Mouse (Mus musculus) retina, adult 2 months (tissue): ENCODE results near the gene Syt15.

ENCODE experiments used
- DNase-seq: peaks from one replicate; pipeline ENCODE4 v3.0.0-alpha.2; 2012; ENCODE audit warnings: low read depth, low spot score

Gene Syt15

DNA sequence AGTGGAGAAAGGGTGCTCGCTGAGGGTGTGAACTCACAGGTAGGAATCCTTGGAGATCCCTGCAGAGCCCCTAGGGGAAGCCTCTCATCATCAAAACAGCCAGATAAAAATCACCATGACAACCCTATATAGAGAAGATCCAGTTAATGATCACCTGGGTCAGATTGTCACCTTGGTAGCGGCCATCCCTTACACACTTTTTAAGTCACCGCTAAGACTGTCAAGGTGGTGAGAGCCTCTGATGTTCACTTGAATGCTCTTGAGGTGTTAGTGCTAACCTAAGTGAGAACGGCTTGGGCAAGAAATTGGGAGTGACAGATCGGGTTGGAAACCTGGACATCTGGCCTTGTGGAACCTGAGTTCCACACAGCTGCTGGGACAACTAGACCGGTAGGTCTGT, at the start of gene Syt15:
Gene Syt15, plus strand, starts transcription at position 301 of the 400 bp plus-strand sequence.
- no peak for DNase-seq

DNA sequence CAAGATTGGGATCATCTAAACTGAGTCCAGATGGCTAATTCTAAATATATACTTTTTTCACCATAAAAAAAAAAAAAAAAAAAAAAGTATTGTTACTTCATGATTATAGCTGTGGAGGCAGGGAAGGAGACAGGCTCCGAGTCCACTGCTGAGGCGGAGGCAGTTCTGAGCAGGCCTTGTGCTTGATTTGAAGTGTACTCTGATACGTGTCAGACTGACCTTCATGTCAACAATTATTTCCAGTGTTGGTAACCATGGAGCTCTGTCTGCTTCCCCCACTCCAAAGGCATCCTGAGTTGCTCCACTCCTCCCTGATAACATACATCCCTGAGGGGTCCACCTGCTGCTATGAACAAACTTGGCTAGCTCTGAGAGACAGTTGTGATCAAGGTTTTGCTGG, 48.3 kb upstream of the Syt15 start:
- no peak for DNase-seq

DNA sequence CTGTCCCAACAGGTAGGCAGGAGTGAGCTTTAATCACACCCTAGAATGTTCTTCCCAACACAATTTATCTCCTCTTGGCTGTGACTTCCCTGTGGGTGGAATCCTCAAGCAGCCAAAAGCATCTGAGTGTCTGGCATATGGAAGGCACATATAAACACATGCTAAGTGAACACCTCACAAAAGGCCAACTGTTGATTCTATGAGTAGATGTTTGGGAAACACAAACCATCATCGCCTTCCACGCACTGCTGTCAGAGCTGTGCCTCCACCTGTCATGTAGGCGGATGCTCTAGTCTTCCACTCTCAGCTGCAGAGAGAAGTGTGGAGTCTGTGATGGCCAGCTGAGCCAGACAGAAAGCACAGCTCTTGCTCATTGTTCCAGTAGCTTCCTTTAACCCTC, 40.0 kb upstream of the Syt15 start:
- no peak for DNase-seq

- no peak for DNase-seq
Observed at GRCm38 (mm10) chr14:34183101-34183500, 36.3 kb upstream of the Syt15 start.

GRCm38 (mm10) chr14:34188629-34189028, 30.8 kb upstream of the Syt15 start:
- no peak for DNase-seq

DNA sequence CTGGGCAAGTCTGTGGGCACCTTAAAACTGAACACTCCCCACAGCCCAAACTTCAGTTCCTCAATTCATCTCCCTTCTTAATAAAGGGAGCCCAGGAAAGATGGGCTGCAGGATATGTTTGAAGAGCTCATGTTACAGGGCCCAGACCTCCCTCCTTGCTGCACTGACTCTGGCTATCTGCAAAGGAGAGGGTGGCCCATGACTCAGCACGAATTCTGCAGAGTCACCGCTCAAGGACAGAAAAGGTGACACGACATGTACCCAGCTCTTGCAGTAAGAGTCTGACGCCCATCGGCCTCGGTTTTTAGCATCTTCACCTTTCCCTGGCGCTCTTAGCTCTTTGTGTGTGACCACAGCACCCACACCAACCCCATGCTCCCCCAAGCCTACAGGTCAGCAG, 29.0 kb upstream of the Syt15 start:
- DNase-seq, result no peak

GRCm38 (mm10) chr14:34193879-34194278, 25.5 kb upstream of the Syt15 start:
- DNase-seq, result no peak

DNA sequence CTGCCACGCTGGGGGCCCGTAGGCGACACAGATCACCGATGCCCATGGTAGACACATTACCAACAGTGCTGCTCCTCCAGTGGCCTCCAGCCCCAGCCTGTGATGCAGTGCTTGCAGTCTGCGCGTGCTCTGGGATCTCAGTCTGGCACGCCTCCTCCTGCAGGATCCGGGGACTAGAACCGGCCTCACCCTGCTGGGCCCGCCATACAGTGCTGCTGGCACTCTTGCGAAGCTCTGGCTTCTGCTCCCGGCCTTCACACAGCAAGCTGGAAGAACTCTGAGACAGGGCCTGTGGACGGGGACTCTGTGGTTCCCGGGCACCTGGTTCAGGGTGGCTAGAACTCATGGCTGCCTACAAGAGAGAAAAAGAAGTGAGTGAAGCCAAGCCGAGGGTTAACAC, 23.9 kb upstream of the Syt15 start:
- DNase-seq, result no peak

GRCm38 (mm10) chr14:34196706-34197105, 22.7 kb upstream of the Syt15 start:
- DNase-seq, result no peak

- DNase-seq, result no peak
Observed at GRCm38 (mm10) chr14:34200738-34201230, 18.6 kb upstream of the Syt15 start.

GRCm38 (mm10) chr14:34201231-34202035, 18.0 kb upstream of the Syt15 start, which contains the start of gene Gprin2:
Gene Gprin2, minus strand, starts transcription at chr14:34201653.
- no peak for DNase-seq

DNA sequence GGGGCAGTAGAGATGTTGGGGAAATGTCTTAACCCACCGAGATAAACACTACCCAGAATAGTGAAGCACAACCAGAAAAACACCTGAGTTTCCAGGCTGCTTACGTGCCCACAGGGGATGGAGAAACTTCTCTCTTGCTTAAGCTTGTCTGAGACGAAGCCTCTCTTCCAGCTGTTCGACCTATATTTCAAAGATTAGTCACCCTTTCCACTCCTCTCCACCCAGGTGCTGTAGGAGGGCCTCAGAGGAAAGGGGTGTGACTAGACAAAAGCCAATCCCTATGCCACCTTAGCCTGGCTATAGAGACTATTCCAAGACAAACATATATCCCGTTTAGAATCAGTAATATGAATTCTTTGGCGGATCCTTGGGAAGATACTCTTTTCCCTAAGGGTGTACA, 11.4 kb upstream of the Syt15 start:
- no peak for DNase-seq

GRCm38 (mm10) chr14:34208651-34209050, 10.7 kb upstream of the Syt15 start:
- DNase-seq, result no peak

DNA sequence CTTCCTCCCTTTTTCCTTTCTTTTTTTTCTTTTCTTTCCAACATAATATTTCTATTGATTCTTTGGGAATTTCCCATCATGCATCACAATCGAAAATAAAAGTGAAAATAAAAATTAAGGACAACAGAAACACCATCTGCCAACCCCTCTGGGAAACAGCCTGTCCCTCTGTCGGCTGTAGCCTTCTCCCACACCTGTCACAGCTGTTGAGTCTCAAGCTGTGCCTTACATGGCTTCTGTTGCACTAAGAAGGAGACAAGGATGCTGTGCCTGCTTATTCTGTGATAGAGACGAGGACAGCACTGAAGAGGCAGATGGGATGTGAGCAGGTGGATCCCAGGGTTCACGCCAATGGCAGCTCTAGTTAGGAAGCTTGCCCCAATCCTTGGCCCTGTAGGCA, 10.3 kb upstream of the Syt15 start:
- DNase-seq, result no peak

DNA sequence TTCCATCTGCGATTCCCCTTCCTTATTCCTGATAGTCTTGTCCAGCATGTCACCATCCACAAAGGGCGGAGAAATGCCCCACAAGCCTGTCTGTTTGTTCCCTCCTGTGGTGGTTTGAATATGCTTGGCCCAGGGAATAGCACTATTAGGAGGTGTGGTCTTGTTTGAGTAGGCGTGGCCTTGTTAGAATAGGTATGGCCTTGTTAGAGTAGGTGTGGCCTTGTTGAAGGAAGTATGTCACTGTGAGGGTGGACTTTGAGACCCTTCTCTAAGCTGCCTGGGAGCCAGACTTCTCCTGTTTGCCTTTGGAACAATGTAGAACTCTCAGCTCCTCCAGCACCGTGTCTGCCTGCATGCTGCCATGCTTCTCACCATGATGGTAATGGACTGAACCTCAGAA, 9.5 kb upstream of the Syt15 start:
- DNase-seq, result no peak

DNA sequence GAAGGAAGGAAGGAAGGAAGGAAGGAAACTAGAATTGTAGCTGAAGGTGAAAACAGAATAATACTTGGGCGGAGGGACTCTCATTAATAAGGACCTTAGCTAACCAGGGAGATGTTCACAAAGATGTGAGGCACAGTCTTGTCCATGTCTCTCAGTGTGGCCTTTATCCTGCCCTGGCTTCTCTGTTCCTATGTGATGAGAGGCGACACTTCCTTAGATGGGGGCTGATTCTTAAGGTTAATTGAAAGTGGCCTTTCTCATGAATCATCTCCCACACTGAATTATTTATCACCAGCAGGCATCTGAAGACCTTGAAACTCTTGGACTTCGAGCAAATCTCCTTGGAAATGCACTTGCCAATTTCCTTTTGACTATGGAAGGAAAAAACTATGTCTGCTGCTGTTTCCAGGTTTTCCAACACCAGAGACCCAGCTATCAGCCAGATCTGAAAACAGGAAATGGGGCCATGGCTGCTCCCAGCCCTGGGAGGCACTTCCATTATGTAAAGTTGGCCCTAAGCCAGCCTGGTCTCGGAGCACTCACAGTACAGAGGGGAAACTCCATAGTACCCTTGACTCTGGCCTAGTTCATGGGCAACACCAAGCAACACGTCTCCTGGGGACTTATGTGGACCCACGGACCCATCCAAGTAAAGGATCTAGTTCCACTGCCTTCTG, 3.8 kb upstream of the Syt15 start:
- no peak for DNase-seq

DNA sequence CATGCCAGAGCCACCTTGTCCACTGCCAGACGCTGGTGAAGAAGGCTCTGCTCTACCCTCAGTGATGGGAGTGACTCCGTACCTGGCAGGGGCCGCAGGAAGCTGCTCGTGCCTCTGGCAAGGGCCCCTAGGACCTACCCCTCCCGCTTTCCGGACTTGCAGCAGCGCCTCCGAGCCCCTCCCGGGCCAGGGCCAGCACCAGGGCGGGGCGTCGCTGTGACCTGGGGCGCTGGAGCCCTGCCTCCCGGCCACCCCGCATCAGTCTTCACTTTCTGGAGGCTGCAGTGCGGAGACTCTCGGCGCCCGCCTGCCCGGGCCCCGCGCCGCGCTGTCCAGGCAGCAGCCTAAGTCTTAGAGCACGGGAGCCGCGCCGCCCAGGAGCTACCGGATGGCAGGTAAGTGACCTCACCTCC, 397 bp downstream of the Syt15 start:
- DNase-seq, result no peak

DNA sequence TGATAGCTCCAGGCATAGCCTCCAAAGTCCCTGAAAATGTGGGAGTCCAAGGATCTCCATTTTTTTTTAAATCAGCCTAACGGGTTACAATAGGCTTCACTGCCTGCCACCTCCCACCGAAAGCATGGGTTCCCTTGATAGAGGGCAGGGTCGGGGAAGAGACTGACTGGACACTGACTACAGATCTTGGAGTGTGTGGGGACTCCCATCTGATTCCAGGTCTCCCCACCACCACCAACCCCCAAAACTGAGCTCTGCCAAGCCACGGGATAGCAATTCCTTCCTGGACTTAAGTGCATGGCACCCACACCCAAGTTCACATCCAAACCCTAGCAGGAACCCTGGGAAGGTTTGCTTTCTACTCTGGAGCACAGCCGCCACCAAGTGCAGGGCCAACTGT, 1.0 kb downstream of the Syt15 start:
- no peak for DNase-seq

- DNase-seq, result no peak
Observed at GRCm38 (mm10) chr14:34221416-34222077, 2.2 kb downstream of the Syt15 start.

- no peak for DNase-seq
Observed at GRCm38 (mm10) chr14:34223362-34223898, 4.0 kb downstream of the Syt15 start.

DNA sequence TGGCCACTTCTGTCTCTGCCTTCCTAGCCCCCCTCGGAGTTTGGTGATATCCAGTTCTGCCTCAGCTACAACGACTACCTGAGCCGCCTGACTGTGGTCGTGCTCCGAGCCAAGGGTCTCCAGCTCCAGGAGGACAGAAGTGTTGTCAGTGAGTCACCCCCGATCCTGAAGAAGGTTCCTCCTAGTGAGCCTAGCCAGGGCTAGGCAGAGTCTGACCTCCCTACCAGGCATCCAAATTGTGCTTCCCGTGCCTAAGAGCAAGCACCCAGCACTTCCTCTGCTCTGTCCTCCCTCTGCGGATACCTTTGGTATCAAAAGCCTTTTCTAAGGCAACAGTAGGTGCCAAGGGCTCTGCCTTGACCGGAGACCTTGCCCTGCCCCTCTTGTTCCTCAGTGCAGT, 6.6 kb downstream of the Syt15 start:
- no peak for DNase-seq

DNA sequence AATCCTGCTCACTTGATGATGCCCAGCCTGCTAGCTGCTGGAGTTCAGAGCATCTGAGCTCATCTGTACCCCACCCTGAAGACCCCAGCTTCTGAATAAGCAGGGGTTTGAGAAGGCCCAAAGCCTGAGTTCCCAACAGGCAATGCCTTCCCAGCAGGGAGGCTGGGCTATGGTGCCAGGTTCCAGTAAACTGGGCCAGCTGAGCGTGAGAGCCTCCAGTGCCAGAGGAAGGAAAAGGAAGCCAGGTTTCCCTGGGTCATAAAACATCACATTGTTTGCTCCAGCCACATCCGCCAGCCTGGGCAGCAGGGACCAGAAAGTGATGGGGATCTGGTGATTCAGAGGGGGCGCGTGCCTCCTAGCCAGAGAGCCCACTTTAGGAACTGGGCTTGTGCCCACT, 7.2 kb downstream of the Syt15 start:
- DNase-seq, result no peak
